ENCODE assay signal across 8 mouse cellular contexts in genomic region chr1:185203196-185203908, GRCm38 (mm10). TPM values are rescaled to one million over a fixed set of nuclear protein-coding genes. Genes with fewer than 3 reads are reported as not detected.
DNase-seq lines count a peak whose midpoint lies in the region; ATAC-seq lines count a peak whose summit lies in the region.

No protein-coding gene starts in this region.

- peak overlapping the region; percentile 73 for H3K4me2 ChIP-seq in heart, embryonic 14.5 days (ENCODE audit: low read length)

- ATAC-seq in heart, embryonic 14.5 days (ENCODE audit: insufficient number of reproducible peaks, insufficient read depth, low FRiP score, low read depth), result no peak

- H3K27me3 ChIP-seq in heart, embryonic 14.5 days (ENCODE audit: control insufficient read depth, insufficient read depth, low read length), result no peaks in the 10 kb centered on the region
- no peaks in the 10 kb centered on the region for H3K27me3 ChIP-seq in megakaryocyte, embryonic 14.5 days (replicated peaks)

- peak; percentile 60 for DNase-seq in 3T3-L1 (ENCODE audit: low read depth, low spot score)
- DNase-seq in MEL-GATA-1-ER (ENCODE audit: extremely low read depth, low read depth), result peak; percentile 19
- DNase-seq in embryo, embryonic 11 days, result peak; percentile 47
- DNase-seq in kidney, postnatal 36 days, result peak; percentile 32 to 34
- peak; percentile 19 for DNase-seq in thymus, postnatal 25 days
- no peak for DNase-seq in left cerebral cortex, adult 8-10 months (ENCODE audit: low spot score in 2 of 2)

- H3K36me3 ChIP-seq in heart, embryonic 14.5 days (ENCODE audit: control insufficient read depth, insufficient read depth, low read length), result peaks cover 6% of the 10 kb centered on the region
- peaks cover 18% of the 10 kb centered on the region for H3K36me3 ChIP-seq in megakaryocyte, embryonic 14.5 days (replicated peaks; ENCODE audit: low read length)

- peak overlapping the region; percentile 83 to 93 for H3K27ac ChIP-seq in heart, embryonic 14.5 days (replicated peaks in 1 of 2; ENCODE audit: control insufficient read depth in 1 of 2, insufficient read depth in 1 of 2, low read depth in 2 of 2, low read length in 2 of 2)

- H3K9ac ChIP-seq in heart, embryonic 14.5 days (ENCODE audit: low read length), result peak overlapping the region; percentile 97

- peak overlapping the region; percentile 42 to 96 for H3K4me3 ChIP-seq in heart, embryonic 14.5 days (ENCODE audit: control insufficient read depth in 1 of 2, insufficient read depth in 1 of 2, low read depth in 1 of 2, low read length in 2 of 2)
- H3K4me3 ChIP-seq in megakaryocyte, embryonic 14.5 days (replicated peaks), result peak overlapping the region; percentile 100

- peaks cover 0 to 13% of the 10 kb centered on the region in 2 experiments; a peak in 2 of 4 replicates for H3K4me1 ChIP-seq in heart, embryonic 14.5 days (ENCODE audit: control insufficient read depth in 2 of 2, insufficient read depth in 2 of 2, low read length in 2 of 2)
- H3K4me1 ChIP-seq in megakaryocyte, embryonic 14.5 days, result peaks cover 62% of the 10 kb centered on the region

- no peaks in the 10 kb centered on the region for H3K9me3 ChIP-seq in heart, embryonic 14.5 days (ENCODE audit: control insufficient read depth, low read length)
- H3K9me3 ChIP-seq in megakaryocyte, embryonic 14.5 days, result 0 out of 2 replicates have a peak, but pooled peaks cover 4% of the 10 kb centered on the region

- 3% methylated on average over 23 of the region's 23 CpGs for WGBS in heart, embryonic 14.5 days

RNA-seq across cellular contexts. Expression of gene Rab3gap2, which starts 0.6 kb away (rescaled TPM):
- polyA plus RNA-seq in heart, embryonic 14.5 days (2014; fragmentation: Nextera tagmentation; extraction: Ambion mirVana), result 17.8 TPM in 2 replicates
- polyA plus RNA-seq in megakaryocyte, embryonic 14.5 days (2012; ENCODE audit: insufficient read depth, low replicate concordance), result 11.3 and 15.4 TPM in 2 replicates
- 10 to 100 TPM; 65.4 to 73.2 (median 71.2) TPM for total RNA-seq in left cerebral cortex, adult 8-10 months (2022)

Comparison
In these comparisons a context has a peak if more than half of its experiments do, and no peak if none do; other contexts are left out.
1. DNase-seq: peak in 3T3-L1 (single experiment), MEL-GATA-1-ER (single experiment), embryo, embryonic 11 days (single experiment), kidney, postnatal 36 days (2 of 2) and thymus, postnatal 25 days (single experiment); none in left cerebral cortex, adult 8-10 months (0 of 2).